Mouse (Mus musculus) cortical plate, adult 2 months (tissue): Measurements from ENCODE around the gene Rcbtb2.

Experiments
- CTCF ChIP-seq: fragments of 200-500 bp; IDR thresholded peaks from 2 replicates; pipeline ENCODE4 v1.5.1; 2011; ENCODE audit warnings: mild to moderate bottlenecking, control low read depth, low read length; ENCODE audit not compliant: insufficient read depth; ENCODE audit errors: extremely low read depth
- POLR2A ChIP-seq: fragments of 200-500 bp; IDR thresholded peaks from 2 replicates; pipeline ENCODE4 v1.6.1; 2011; ENCODE audit warnings: mild to moderate bottlenecking, low read length, control low read depth; ENCODE audit not compliant: insufficient read depth; ENCODE audit errors: extremely low read depth

DNA sequence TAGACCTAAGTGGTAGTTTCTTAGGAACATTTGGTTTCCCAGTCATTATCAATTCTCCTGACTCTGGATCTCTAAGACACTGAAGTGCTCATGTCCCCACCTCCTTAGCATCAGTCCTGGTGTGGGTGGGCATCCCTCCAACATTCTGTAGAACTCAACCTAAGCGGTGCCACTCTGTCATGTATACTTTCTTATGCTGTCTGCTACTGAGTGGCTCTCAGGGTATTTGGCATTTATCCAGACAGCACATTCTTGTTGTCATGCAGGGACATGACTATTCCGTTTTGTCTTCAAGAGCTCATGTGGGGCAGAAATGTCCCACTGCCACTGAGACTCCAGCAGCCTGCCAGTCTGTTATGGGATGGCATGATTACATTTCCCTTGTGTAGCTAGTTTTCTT lies 58.3 kb downstream of the Rcbtb2 start:
- TF ChIP-seq CTCF (no peak), POLR2A (no peak)
